Mouse (Mus musculus) stomach, embryonic 15.5 days (tissue): ENCODE data around the gene Gramd1a. TPM values are rescaled to one million over a fixed set of nuclear protein-coding genes. Genes with fewer than 3 reads are reported as not detected.
A peak's percentile ranks its signal among the peaks of the same experiment; 100 is the strongest.

Source experiments
- ATAC-seq: fragments of 200-750 bp; cut with Nextera tagmentation; 2 replicates; pipeline ENCODE4 v1.8.0; 2017; ENCODE audit warnings: low read depth, moderate number of reproducible peaks, moderate TSS enrichment; ENCODE audit not compliant: insufficient read depth, low FRiP score
- H3K27ac ChIP-seq: fragments of 300-500 bp; sonication (generic); 2 replicates; pipeline ENCODE4 v1.5.1; 2015; ENCODE audit warnings: mild to moderate bottlenecking, inconsistent platforms
- H3K27me3 ChIP-seq: fragments of 300-500 bp; sonication (generic); replicated peaks from 2 replicates; pipeline ENCODE4 v1.6.1; 2015; ENCODE audit warnings: inconsistent platforms
- H3K36me3 ChIP-seq: fragments of 300-500 bp; sonication (generic); 2 replicates; pipeline ENCODE4 v1.6.1; 2015; ENCODE audit warnings: inconsistent platforms
- H3K4me1 ChIP-seq: fragments of 300-500 bp; sonication (generic); 2 replicates; pipeline ENCODE4 v1.6.1; 2015; ENCODE audit warnings: inconsistent platforms
- H3K4me2 ChIP-seq: fragments of 300-500 bp; sonication (generic); 2 replicates; pipeline ENCODE4 v1.6.1; 2015; ENCODE audit warnings: mild to moderate bottlenecking, inconsistent platforms
- H3K4me3 ChIP-seq: fragments of 300-500 bp; sonication (generic); replicated peaks from 2 replicates; pipeline ENCODE4 v1.5.1; 2015; ENCODE audit warnings: inconsistent platforms
- H3K9ac ChIP-seq: fragments of 300-500 bp; sonication (generic); 2 replicates; pipeline ENCODE4 v1.6.1; 2015; ENCODE audit warnings: inconsistent platforms
- H3K9me3 ChIP-seq: fragments of 300-500 bp; sonication (generic); 2 replicates; pipeline ENCODE4 v1.6.1; 2016; ENCODE audit warnings: inconsistent platforms
- WGBS: fragments of 180-500 bp; shearing (Covaris S2); methylation state at CpG from one replicate; pipeline ENCODE4 v1.1.7; 2015; 5-methylcytosine and 5-hydroxymethylcytosine counted together
- polyA plus RNA-seq: library from polyadenylated mRNA; unstranded; fragments of >200 nt; fragmentation: Nextera tagmentation; extraction: Ambion mirVana; gene quantifications from 2 replicates; pipeline ENCODE4 v1.2.1, GENCODE M21; 2015

Gene Gramd1a
- polyA plus RNA-seq, 1 experiment from 2014 or later: 52.6 TPM

DNA sequence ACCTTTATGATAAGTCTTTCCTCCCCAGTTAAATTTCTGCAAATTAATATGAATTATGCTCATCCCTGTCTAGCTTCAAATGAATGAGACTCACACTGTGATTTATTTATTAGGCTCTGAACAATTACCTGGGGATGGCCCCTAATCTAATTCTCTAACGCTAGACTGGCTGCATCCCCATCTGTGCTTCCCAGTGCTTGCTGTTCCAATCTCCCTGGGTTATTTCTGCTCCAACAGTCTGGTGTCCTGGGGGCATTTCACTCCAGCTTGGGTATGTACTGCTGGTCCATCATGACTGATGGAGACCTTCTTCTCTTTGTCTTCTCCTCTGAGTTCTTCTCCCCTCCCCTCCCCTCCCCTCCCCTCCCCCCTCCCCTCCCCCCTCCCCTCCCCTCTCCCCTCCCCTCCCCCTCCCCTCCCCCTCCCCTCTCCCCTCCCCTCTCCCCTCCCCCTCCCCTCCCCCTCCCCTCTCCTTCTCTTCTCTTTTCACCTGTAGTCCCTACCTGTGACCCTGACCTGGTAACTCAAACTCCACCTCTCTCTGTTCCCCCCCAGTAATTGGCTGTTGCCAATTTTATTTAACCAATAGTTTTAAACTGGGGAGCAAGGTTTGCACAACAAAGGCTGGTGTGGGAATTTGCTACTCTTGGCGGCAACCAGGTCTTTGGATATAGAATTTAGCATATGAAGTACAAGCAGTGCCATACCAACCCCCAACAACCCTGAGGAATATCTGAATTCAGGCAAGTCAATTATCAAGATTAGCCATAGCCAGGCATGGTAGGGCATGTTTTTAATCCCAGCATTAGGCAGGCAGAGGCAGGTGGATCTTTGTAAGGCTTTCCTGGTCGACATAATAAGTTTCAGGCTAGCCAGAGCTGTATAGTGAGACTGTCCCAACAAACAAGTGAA lies 8.2 kb upstream of the Gramd1a start:
- 63% methylated on average over 3 of the region's 3 CpGs for WGBS
- Histone ChIP-seq H3K4me1 (no peaks in the 10 kb centered on the region; the same call in 1 of the 2 replicates), H3K36me3 (no peaks in the 10 kb centered on the region), H3K27ac (no peak overlapping the region), H3K9ac (no peak overlapping the region), H3K4me2 (no peak overlapping the region), H3K27me3 (no peaks in the 10 kb centered on the region), H3K9me3 (no peaks in the 10 kb centered on the region), H3K4me3 (no peak overlapping the region)
- no peak for ATAC-seq

DNA sequence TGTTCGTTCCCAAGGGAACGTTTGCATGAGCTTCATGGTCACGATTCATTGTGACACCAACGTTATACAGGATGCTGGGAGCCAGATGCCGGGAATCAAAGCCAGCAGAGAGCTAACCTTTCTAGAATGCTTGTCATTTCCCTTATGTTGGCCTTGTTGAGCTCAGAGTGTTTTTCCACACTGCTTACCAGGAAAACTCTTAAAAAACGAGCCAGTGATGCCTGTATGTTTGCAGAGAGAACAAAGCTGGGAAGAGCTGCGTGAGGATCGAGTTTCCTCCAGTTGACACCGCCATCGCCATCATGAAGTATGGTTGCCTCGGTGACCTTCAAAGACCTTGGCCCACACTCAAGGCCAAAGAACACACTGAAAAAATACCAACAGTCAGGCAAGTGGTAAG lies 6.6 kb upstream of the Gramd1a start:
- no peak overlapping the region for H3K9ac ChIP-seq
- WGBS: 65% methylated on average over 11 of the region's 11 CpGs

DNA sequence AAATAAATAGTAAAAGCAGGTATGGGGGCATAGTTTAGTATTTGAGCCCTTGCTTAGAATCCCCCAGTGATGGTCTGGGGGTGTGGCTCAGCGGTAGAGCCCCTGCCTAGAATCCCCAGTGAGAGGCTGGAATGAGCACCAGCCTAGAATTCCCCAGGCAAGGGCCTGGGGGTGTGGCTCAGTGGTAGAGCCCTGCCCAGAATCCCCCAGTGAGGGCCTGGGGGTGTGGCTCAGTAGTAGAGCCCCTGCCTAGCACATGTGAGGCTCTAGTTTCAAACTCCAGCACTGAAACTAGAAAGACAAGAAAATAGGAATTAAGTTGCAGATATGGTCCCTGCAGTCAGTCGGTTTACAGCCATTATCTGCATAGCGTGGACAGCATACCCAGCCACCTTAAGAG lies 6.1 kb upstream of the Gramd1a start:
- WGBS: 56% methylated on average over 3 of the region's 3 CpGs
- Histone ChIP-seq H3K4me3 (no peak overlapping the region), H3K9ac (no peak overlapping the region), H3K9me3 (no peaks in the 10 kb centered on the region), H3K4me1 (no peaks in the 10 kb centered on the region; the same call in 1 of the 2 replicates), H3K27me3 (no peaks in the 10 kb centered on the region), H3K36me3 (no peaks in the 10 kb centered on the region), H3K27ac (no peak overlapping the region), H3K4me2 (no peak overlapping the region)
- ATAC-seq: no peak

More for the DNA sequence above, 6.6 kb upstream of the Gramd1a start:
- H3K27ac ChIP-seq: no peak overlapping the region
- H3K4me1 ChIP-seq: no peaks in the 10 kb centered on the region; the same call in 1 of the 2 replicates
- H3K4me3 ChIP-seq: no peak overlapping the region
- H3K9me3 ChIP-seq: no peaks in the 10 kb centered on the region
- ATAC-seq: no peak
- no peaks in the 10 kb centered on the region for H3K36me3 ChIP-seq
- H3K4me2 ChIP-seq: no peak overlapping the region
- H3K27me3 ChIP-seq: no peaks in the 10 kb centered on the region

DNA sequence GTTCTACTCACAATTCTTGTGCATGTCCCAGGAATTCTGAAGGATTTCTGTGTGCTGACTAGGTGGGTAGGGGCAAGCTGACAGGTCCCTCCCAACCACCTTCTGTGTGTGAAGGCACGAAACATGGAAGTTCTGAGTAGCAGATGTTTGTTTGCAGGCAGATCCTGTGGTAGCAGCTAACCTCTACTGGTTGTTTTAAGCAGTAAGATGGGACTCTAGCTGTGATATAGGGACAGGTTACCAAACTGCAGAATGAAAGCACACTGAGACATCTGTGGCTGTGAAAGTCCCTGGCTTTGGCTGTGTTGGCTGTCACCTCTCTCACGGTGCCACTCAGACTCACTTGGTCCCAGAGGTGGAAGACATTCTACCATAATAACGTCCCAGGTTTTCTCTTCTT lies 5.5 kb upstream of the Gramd1a start:
- Histone ChIP-seq H3K27ac (no peak overlapping the region), H3K4me1 (no peaks in the 10 kb centered on the region; the same call in 1 of the 2 replicates), H3K9ac (no peak overlapping the region), H3K9me3 (no peaks in the 10 kb centered on the region), H3K4me3 (no peak overlapping the region), H3K27me3 (no peaks in the 10 kb centered on the region), H3K4me2 (no peak overlapping the region), H3K36me3 (no peaks in the 10 kb centered on the region)
- no peak for ATAC-seq
- WGBS: 76% methylated on average over 3 of the region's 3 CpGs

- Histone ChIP-seq H3K4me3 (no peak overlapping the region), H3K9me3 (no peaks in the 10 kb centered on the region), H3K4me2 (no peak overlapping the region), H3K36me3 (no peaks in the 10 kb centered on the region), H3K27me3 (no peaks in the 10 kb centered on the region), H3K4me1 (no peaks in the 10 kb centered on the region; the same call in 1 of the 2 replicates), H3K27ac (no peak overlapping the region), H3K9ac (no peak overlapping the region)
- no peak for ATAC-seq
- 53% methylated on average over 5 of the region's 5 CpGs for WGBS
These were observed 5.1 kb upstream of the Gramd1a start for GRCm38 (mm10) chr7:31160763-31161162.

GRCm38 (mm10) chr7:31156034-31156928 lies 585 bp upstream of the Gramd1a start:
- Histone ChIP-seq H3K4me2 (peak overlapping the region; percentile 29), H3K9me3 (no peaks in the 10 kb centered on the region), H3K27ac (no peak overlapping the region), H3K9ac (no peak overlapping the region), H3K4me3 (no peak overlapping the region), H3K36me3 (no peaks in the 10 kb centered on the region), H3K4me1 (peaks cover 8% of the 10 kb centered on the region; the same call in 1 of the 2 replicates), H3K27me3 (no peaks in the 10 kb centered on the region)
- ATAC-seq: no peak
- WGBS: 32% methylated on average over 19 of the region's 19 CpGs

DNA sequence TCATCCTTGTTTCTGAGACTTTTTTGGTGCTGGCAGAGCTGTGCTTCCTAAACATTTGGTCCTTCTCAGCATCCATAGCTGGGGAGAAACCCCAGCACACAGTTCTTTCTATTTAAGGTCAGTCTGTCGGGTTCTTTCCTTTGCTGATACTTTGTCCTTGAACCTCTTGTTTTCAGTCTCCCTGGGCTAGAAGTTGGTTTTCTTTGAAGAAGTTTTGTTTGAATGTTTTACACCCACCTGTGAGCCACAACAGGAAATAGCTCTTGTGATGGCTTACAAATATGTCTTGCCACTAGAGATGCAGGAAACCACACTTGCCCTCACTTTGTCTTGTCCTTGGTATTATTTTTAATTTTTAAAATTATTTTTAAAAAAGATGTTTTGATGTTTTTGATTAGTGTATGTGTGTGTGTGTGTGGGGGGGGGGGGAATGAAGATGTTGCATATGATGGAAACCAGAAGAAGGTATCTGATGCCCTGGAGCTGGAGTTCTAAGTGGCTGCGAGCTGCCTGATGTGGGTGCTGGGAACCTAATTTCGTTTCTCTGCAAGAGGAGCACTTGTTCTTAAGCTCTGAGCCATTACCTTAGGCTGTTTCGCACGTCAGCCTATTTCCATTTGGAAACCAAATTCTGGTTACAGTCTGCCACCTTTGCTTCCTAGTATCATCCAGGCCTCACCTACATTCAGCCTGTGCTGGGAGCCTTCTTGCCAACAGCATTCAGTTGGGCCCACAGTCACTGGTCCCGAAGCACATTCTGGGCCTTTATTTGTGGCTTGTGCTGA lies 2.0 kb downstream of the Gramd1a start:
- Histone ChIP-seq H3K27me3 (no peaks in the 10 kb centered on the region), H3K4me3 (no peak overlapping the region), H3K9me3 (no peaks in the 10 kb centered on the region), H3K9ac (no peak overlapping the region), H3K36me3 (no peaks in the 10 kb centered on the region), H3K4me1 (peaks cover 23% of the 10 kb centered on the region), H3K4me2 (no peak overlapping the region), H3K27ac (no peak overlapping the region)
- 85% methylated on average over 6 of the region's 6 CpGs for WGBS
- ATAC-seq: no peak

DNA sequence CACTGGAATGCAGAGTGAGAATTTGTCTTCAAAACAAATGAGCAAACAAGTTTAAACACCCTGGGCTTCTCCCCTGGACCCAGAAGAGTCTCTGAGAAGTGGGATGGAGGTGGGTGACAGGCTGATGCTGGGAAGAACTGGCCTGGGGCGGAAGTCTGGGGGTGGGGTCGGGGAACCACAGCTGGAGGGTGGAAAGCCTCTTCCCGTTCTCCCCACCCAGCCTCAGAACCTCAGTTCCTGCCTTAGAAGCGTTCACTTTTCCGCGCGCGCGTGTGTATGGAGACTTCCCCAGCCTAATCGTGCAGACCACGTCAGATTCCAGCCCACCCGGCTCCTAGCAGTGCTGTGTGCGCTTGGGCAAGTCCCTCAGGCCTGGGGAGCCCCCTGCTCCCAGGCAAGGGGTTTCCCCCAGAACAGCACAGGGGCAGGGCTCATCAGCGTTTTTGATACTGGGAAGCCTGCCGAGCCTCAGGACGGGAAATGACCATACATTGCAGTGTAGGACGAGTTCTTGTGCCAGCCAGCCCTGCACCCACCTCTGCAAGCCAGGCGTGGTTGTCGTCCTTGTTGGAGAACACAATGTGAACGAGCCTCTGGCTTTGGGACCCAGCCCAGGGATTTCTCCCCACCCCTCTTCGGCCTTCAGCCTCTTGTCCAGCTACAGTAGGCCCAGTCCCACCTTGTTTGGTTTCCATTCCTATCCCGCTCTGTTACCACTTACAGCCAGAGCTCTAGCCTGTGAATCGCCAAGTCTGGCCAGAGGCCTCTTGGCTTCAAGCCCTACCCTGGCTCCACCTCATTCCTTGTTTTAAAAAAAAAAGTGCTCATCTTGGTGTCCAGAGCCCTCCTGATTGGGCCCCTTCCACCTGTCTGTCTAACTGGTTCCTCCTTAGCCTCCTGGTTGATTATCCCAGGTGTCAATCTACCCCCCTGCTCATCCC lies 4.1 kb downstream of the Gramd1a start:
- no peaks in the 10 kb centered on the region for H3K36me3 ChIP-seq
- H3K27ac ChIP-seq: peak overlapping the region; percentile 92
- H3K4me3 ChIP-seq: peak overlapping the region; percentile 81
- WGBS: 12% methylated on average over 23 of the region's 23 CpGs
- H3K4me2 ChIP-seq: peak overlapping the region; percentile 71
- peak; percentile 47 for ATAC-seq
- H3K27me3 ChIP-seq: no peaks in the 10 kb centered on the region
- H3K9ac ChIP-seq: peak overlapping the region; percentile 90; the same call in 1 of the 2 replicates
- H3K9me3 ChIP-seq: no peaks in the 10 kb centered on the region
- peaks cover 40% of the 10 kb centered on the region for H3K4me1 ChIP-seq

- Histone ChIP-seq H3K4me3 (peak overlapping the region; percentile 81), H3K4me2 (peak overlapping the region; percentile 71), H3K36me3 (no peaks in the 10 kb centered on the region), H3K9ac (peak overlapping the region; percentile 90), H3K27ac (peak overlapping the region; percentile 92), H3K9me3 (no peaks in the 10 kb centered on the region), H3K4me1 (peaks cover 48% of the 10 kb centered on the region), H3K27me3 (no peaks in the 10 kb centered on the region)
- ATAC-seq: peak; percentile 89
- WGBS: under 1% methylated on average over 63 of the region's 63 CpGs
These were observed 5.0 kb downstream of the Gramd1a start for GRCm38 (mm10) chr7:31150566-31151300.
